Mouse (Mus musculus) megakaryocyte, embryonic 14.5 days (primary cell): ENCODE measurements at regions not wholly inside any gene's neighbourhood (a gene's known extent, or its start where the extent isn't known, plus 50 kb on each side); places are given as distances from the start of the nearest gene placed in this dataset.

Experiments
- FLI1 ChIP-seq: IDR thresholded peaks from 2 replicates; pipeline ENCODE4 v1.6.1; 2012; ENCODE audit warnings: low read length, inconsistent platforms, mixed read lengths
- GATA1 ChIP-seq: IDR thresholded peaks from 3 replicates; pipeline ENCODE4 v1.6.1; 2012; ENCODE audit warnings: mixed read lengths, low read length, inconsistent platforms, borderline replicate concordance

DNA sequence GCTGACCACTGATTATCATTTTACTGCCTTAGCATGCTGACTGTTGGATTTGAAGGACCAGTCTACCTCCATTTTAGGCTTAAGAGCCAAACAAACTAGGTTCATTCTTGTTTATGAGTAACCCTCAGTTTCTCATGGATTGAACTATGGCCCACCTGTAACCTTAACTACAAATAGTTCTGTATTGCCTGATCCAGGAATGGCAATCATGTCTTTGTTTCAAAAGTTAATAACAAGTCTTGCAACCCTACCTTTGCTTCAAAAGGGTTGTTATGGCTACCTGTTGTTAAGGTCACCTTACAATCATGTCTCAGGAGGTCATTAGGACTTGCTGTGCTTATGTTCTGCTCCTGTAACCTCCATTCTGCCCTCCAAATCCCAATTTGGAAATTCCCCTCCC lies 84.0 kb upstream of the Chd2 start:
- TF ChIP-seq GATA1 (no peak), FLI1 (no peak)
